Mouse (Mus musculus) frontal cortex, postnatal 14 days (tissue): ENCODE results near the gene Hspb2.
A peak's percentile ranks its signal among the peaks of the same experiment; 100 is the strongest.

Experiments
- DNase-seq, 2 experiments: peaks; one replicate each; pipeline ENCODE4 v3.0.0; 2022; ENCODE audit warnings: low spot score in 2 of 2

Hspb2 gene

DNA sequence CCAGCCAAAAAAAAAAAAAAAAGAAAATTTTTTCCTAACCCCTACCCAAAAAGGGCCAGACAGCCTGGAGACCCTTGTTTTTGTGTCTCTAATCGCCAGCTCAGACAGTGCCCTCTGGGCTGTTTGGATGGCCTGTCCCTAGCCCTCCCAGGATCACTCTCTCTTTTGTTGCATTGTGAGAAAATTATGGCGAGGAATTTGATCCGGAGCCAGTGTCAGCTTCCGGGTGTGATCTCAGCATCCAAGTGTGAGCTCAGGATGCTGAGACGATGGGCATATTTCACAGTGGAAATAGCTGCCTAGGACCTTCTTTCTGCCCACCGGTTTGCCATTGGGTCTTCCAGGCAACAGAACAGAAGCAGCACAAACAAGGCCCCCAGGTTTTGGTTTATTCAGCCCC, 1.4 kb downstream of the Hspb2 start:
- DNase-seq: no peak

- no peak for DNase-seq
Observed at GRCm38 (mm10) chr9:50746214-50746677, 5.9 kb downstream of the Hspb2 start, which contains the start of gene 2310030G06Rik. TSS of gene 2310030G06Rik (minus strand) at chr9:50746536.

GRCm38 (mm10) chr9:50745806-50746205, 6.3 kb downstream of the Hspb2 start:
- DNase-seq: no peak

- DNase-seq: no peak
Observed at GRCm38 (mm10) chr9:50742744-50743143, 9.4 kb downstream of the Hspb2 start.

GRCm38 (mm10) chr9:50742261-50742660, 9.9 kb downstream of the Hspb2 start:
- DNase-seq: no peak

- no peak for DNase-seq
Observed at GRCm38 (mm10) chr9:50740867-50741784, 11.0 kb downstream of the Hspb2 start.

DNA sequence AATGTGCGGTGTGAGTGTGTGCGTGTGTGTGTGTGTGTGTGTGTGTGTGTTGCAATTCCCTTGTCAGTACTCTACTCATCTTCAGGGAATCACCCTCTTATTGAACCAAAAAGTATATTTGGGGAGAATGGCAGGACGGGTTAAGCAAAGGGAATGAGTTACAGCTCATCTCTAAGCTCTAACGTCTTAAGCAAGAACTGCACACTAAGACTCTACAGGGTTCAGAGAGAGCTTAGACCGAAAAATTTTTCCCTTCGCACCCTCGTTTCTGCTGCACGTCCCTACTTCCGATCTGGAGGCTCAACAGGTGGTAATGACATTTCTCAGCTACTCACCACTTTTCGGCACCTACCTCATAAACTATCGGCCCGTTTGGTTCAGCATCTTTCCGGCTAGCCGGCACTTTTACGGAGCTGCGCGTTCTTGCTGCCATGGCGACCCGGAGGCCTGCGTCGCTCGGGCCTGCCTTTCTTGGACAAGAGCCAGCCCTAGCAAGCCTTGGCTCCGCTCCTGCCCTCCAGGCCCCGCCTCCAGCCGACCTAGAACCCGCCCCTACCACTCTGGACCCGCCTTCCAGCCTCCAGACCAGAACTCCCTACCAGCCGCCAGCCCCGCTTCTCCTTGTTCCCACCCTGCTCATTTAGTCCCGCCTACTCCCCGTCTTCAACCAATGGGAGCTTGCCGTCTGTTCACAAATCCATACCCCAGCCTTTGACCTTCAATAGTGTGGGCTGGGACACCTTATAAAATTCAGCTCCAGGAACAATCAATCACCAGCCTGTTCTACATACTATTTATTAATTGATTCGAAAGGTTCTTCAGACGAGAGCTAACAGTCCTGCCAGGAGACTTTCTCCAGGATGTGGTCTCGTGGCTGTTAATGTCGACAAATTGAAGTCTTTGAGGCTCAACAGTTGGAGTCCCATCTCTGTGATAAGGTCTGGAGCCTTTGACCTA, 13.0 kb downstream of the Hspb2 start, which contains the start of gene Dixdc1:
TSS of gene Dixdc1 (minus strand) at position 604 of the 957 bp plus-strand sequence.
- peak; percentile 84 to 88 for DNase-seq

- no peak for DNase-seq
Observed at GRCm38 (mm10) chr9:50734989-50735388, 17.2 kb downstream of the Hspb2 start.

DNA sequence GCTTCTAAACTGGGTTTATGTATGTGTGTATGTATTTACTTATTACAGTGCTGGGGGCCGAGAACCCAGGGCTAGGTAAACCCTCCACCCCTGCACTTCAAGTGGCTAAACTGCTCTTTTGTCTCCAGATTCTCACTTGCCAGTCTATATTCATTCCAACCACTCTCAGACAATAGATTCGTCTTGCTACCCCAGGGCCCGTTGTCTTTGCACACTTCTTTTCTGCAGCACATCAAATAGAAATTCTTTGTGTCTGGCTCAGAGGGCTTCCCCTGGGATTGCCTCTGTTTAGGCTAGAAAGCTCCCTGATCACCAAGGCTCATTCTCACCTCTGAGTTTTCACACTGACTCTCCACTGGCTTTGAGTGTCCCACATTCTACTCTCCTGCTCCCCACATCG, 19.6 kb downstream of the Hspb2 start:
- no peak for DNase-seq

DNA sequence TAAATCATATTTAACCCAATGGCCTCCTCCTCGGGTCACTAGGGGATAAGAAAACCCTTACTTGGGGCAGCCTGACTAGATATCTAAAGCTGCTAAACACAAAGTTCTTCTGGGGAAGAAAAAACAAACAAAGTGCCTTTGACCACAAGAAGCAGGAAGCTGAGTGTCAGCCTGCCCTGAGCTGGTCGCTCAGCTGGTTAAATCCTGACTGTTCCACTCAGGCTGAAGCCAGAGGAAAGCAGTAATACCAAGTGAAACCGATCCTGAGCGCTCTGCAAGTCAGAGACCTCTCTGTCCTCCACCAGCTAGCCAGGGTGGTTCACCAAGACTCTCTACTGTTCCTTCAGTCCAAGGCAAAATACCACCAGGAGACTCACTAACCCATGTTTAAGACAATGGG, 22.6 kb downstream of the Hspb2 start:
- DNase-seq: no peak

GRCm38 (mm10) chr9:50727925-50728651, 24.1 kb downstream of the Hspb2 start:
- peak; percentile 81 to 87 for DNase-seq

DNA sequence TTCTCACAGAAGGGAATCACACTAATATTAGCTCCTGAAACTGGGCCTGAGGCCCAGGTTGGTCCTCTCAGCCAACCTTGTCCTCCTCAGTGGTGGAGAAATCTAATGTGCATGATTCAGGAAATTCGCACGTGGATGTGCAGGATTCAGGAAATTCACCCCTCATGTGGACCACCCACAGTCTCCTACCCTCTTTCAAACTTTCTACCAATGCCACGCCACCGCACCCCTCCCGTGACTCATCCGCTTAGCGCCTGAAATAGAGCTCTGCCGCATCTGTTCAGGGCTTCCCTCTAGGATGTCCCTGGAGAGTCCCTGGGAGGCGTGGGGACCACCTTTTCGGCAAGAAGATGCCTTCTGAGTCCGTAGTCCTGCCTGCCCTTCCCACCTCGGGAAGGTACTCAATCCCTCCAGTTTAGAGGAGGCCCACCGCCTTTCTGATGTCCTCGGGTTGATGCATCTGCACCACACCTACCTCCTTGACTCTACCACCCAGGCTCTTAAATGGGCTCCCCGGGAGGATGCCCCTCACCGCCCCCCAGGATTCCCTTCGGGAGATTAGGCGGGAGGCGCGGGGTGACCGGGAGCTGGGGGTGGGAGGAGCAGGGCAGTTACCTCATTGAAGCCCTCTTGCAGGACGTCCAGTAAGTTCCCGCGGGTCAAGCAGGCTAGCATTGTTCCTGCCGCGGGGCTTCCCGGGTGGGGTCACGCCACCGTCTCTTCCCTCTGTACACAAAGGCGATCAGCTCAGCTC, 24.8 kb downstream of the Hspb2 start:
- DNase-seq: peak; percentile 51 to 57

- DNase-seq: no peak
Observed at GRCm38 (mm10) chr9:50725921-50726590, 26.1 kb downstream of the Hspb2 start.

DNA sequence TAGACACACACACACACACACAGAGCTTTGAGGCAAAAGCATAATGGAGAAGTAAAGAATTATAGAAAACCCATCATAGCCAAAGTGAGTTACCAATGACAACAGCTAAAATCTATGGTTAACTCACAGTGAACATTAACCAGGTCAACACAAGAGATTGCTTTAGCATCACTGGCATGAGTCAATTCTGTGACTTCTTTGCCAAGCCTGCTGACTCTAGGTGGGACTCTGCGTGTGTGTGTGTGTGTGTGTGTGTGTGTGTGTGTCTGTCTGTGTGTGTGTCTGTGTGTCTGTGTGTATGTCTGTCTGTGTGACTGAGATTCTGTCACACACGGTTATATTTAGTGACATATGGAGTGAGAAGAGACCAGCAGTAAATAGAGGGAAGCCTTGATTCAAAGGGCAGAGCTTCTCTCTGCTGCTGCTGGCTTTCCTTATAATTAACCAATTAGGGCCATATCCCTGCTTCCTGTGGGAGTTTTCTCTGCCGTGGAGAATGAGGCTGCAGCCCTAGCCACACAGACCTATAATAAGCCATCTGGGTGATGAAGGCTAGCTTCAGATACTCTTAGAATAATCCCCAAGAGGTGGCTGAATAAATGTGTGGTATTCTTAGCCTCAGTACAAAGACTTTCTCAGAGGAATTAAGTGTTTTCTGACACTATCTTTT, 27.4 kb downstream of the Hspb2 start:
- DNase-seq: no peak

DNA sequence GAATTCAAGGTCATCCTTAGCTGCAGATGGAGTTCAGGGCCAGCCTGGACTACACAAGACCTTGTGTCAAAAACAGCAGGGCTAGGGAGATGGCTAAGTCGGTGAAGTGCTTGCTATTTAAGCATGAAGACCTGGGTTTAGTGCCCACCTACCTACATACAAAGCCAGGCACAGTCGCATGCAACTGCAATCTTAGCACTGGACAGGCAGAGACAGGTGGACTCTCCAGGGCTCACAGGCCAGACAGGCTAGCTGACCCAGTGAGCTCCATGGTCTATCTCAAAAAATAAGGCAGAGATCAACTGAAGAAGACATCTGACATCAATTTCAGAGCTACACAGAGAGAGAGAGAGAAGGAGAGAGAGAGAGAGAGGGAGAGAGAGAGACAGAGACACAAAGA, 28.0 kb downstream of the Hspb2 start:
- DNase-seq: no peak

GRCm38 (mm10) chr9:50723406-50723805, 28.7 kb downstream of the Hspb2 start:
- DNase-seq: peak in 1 of 2 experiments; percentile 58

- no peak for DNase-seq
Observed at GRCm38 (mm10) chr9:50722451-50722911, 29.7 kb downstream of the Hspb2 start.

DNA sequence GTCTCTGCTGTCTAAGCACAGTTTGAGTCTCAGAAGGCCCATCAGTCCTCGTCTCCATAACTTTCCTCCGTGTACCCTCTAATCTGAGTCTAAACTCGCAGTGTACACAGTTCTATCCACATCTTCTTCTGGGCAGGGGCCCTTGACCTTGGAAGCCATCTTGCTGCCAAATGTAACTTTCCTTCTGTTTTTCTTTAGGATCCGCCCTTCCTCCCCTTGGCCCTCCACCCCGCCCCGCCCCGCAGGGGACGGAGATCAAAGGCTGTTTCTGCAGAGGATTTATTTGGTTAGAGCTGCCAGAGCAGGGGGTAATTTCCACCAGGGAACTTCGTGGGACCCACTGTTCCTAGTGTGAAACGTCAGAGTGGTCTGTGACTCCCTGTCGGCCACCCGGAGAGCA, 31.1 kb downstream of the Hspb2 start:
- DNase-seq: no peak

DNA sequence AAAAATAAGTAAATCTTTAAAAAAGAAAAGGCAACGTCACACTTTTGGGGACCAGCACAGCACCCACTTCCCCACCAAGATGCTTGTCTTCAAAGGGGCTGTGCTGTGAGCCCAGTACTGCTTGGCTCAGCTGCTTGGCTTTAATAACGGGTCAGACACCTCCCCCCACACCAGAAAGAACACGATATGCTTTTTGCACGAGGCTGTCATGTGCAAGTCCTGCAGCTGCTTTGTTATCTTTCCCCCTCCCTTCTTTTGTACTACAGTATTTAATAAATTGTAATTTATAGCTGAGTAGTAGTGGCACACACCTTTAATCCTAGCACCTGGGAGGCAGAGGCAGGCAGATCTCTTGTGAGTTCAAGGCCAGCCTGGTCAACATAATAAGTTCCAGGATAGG, 33.3 kb downstream of the Hspb2 start:
- DNase-seq: no peak
